Mouse (Mus musculus) cerebellum, adult 2 months (tissue): ENCODE data around the gene 1700024P04Rik. TPM values are rescaled to one million over a fixed set of nuclear protein-coding genes. Genes with fewer than 3 reads are reported as not detected.
"Not testable (repeated sequence)": the region's sequence is repeated elsewhere in the genome, so short reads cannot be mapped to it uniquely, and the experiment has no call there.

Experiments used
- DNase-seq, 2 experiments: peaks; one replicate each; pipeline ENCODE4 v3.0.0; 2021
- H3K27ac ChIP-seq: fragments of 200-500 bp; 2 replicates; pipeline ENCODE4 v1.5.1; 2012; ENCODE audit warnings: low read length, control low read depth, inconsistent platforms; ENCODE audit not compliant: insufficient read depth
- H3K27me3 ChIP-seq: fragments of 200-500 bp; 2 replicates; pipeline ENCODE4 v1.6.1; 2012; ENCODE audit warnings: inconsistent platforms, mild to moderate bottlenecking, low read length, moderate library complexity; ENCODE audit not compliant: control insufficient read depth, insufficient read depth
- H3K4me1 ChIP-seq: fragments of 200-500 bp; 2 replicates; pipeline ENCODE4 v1.6.1; 2011; ENCODE audit warnings: low read length; ENCODE audit not compliant: control insufficient read depth, insufficient read depth
- H3K4me3 ChIP-seq: fragments of 200-500 bp; replicated peaks from 2 replicates; pipeline ENCODE3; 2011; ENCODE audit warnings: mild to moderate bottlenecking, low read depth, low read length, control low read depth; ENCODE audit not compliant: insufficient read depth
- CTCF ChIP-seq: fragments of 200-500 bp; IDR thresholded peaks from 2 replicates; pipeline ENCODE4 v1.5.1; 2011; ENCODE audit warnings: low read depth, mild to moderate bottlenecking, control low read depth, low read length, moderate library complexity, borderline replicate concordance; ENCODE audit not compliant: insufficient read depth
- POLR2A ChIP-seq: fragments of 200-500 bp; IDR thresholded peaks from 2 replicates; pipeline ENCODE4 v1.6.1; 2011; ENCODE audit warnings: low read length, control low read depth, borderline replicate concordance; ENCODE audit not compliant: insufficient read depth
- WGBS: fragments of 180-500 bp; shearing (Covaris S2); methylation state at CpG from one replicate; pipeline ENCODE4 v1.1.7; 2018; 5-methylcytosine and 5-hydroxymethylcytosine counted together
- polyA plus RNA-seq: library from polyadenylated mRNA; depleted of rRNA; stranded (reverse); fragments of >200 nt; gene quantifications from 2 replicates; pipeline ENCODE4 v1.2.3, GENCODE M21; 2012

Gene 1700024P04Rik
- polyA plus RNA-seq, 1 experiment, result not detected

- no peaks in the 10 kb centered on the region; the same call in 1 of the 2 replicates for H3K27me3 ChIP-seq
- no peaks in the 10 kb centered on the region for H3K4me1 ChIP-seq
- no peak for DNase-seq
- TF ChIP-seq CTCF (no peak), POLR2A (no peak)
- H3K27ac ChIP-seq, result no peak overlapping the region
- 46% methylated on average over 15 of the region's 15 CpGs for WGBS
- H3K4me3 ChIP-seq, result no peak overlapping the region
Measured at GRCm38 (mm10) chr13:99018526-99019201, 34.3 kb upstream of the 1700024P04Rik start.

- 82% methylated on average over 4 of the region's 4 CpGs for WGBS
- no peak for TF ChIP-seq POLR2A
- no peak for TF ChIP-seq CTCF
Measured at GRCm38 (mm10) chr13:99016696-99017095, 32.3 kb upstream of the 1700024P04Rik start.

GRCm38 (mm10) chr13:99012891-99013290 is 28.5 kb upstream of the 1700024P04Rik start:
- H3K27me3 ChIP-seq, result no peaks in the 10 kb centered on the region
- no peak for TF ChIP-seq POLR2A
- no peak for TF ChIP-seq CTCF
- no peak overlapping the region for H3K27ac ChIP-seq
- 51% methylated on average over 5 of the region's 5 CpGs for WGBS
- no peak for DNase-seq
- H3K4me3 ChIP-seq, result no peak overlapping the region
- H3K4me1 ChIP-seq, result no peaks in the 10 kb centered on the region

More at GRCm38 (mm10) chr13:99016696-99017095, 32.3 kb upstream of the 1700024P04Rik start:
- Histone ChIP-seq H3K4me1 (no peaks in the 10 kb centered on the region), H3K27ac (no peak overlapping the region), H3K27me3 (no peaks in the 10 kb centered on the region; the same call in 1 of the 2 replicates), H3K4me3 (no peak overlapping the region)
- no peak for DNase-seq

GRCm38 (mm10) chr13:99008013-99008412 is 23.6 kb upstream of the 1700024P04Rik start:
- no peak for DNase-seq
- no peaks in the 10 kb centered on the region for H3K27me3 ChIP-seq
- H3K27ac ChIP-seq, result no peak overlapping the region
- 86% methylated on average over 5 of the region's 5 CpGs for WGBS
- no peak for TF ChIP-seq POLR2A
- no peak for TF ChIP-seq CTCF
- H3K4me3 ChIP-seq, result no peak overlapping the region
- H3K4me1 ChIP-seq, result no peaks in the 10 kb centered on the region

- no peak for DNase-seq
- WGBS, result 80% methylated on average over 17 of the region's 17 CpGs
Measured at GRCm38 (mm10) chr13:99006389-99007099, 22.2 kb upstream of the 1700024P04Rik start.

GRCm38 (mm10) chr13:99001652-99002051 is 17.3 kb upstream of the 1700024P04Rik start:
- not testable (repeated sequence) for DNase-seq, H3K27me3 ChIP-seq, H3K27ac ChIP-seq, H3K4me3 ChIP-seq, H3K4me1 ChIP-seq
- WGBS, result 91% methylated on average over 2 of the region's 2 CpGs

More at GRCm38 (mm10) chr13:99006389-99007099, 22.2 kb upstream of the 1700024P04Rik start:
- H3K4me1 ChIP-seq, result no peaks in the 10 kb centered on the region
- TF ChIP-seq CTCF, result no peak
- no peak for TF ChIP-seq POLR2A
- no peak overlapping the region for H3K4me3 ChIP-seq
- H3K27ac ChIP-seq, result no peak overlapping the region
- no peaks in the 10 kb centered on the region for H3K27me3 ChIP-seq

GRCm38 (mm10) chr13:98997025-98997424 is 12.7 kb upstream of the 1700024P04Rik start:
- Histone ChIP-seq H3K4me1 (no peaks in the 10 kb centered on the region), H3K4me3 (no peak overlapping the region), H3K27ac (no peak overlapping the region), H3K27me3 (no peaks in the 10 kb centered on the region)
- DNase-seq, result no peak
- TF ChIP-seq CTCF (no peak), POLR2A (no peak)
- 65% methylated on average over 5 of the region's 5 CpGs for WGBS

GRCm38 (mm10) chr13:98977070-98977785 is 7.1 kb downstream of the 1700024P04Rik start:
- Histone ChIP-seq H3K4me3 (no peak overlapping the region), H3K27me3 (no peaks in the 10 kb centered on the region), H3K4me1 (no peaks in the 10 kb centered on the region), H3K27ac (no peak overlapping the region)
- WGBS, result 86% methylated on average over 4 of the region's 4 CpGs
- DNase-seq, result no peak
- TF ChIP-seq POLR2A (no peak), CTCF (no peak)

GRCm38 (mm10) chr13:98976022-98976421 is 8.3 kb downstream of the 1700024P04Rik start:
- H3K4me3 ChIP-seq, DNase-seq, H3K27ac ChIP-seq, H3K4me1 ChIP-seq, H3K27me3 ChIP-seq: not testable (repeated sequence)
- WGBS, result 70% methylated on average over 3 of the region's 3 CpGs
